Mouse (Mus musculus): ENCODE measurements around the gene Zdhhc16.

GRCm38 (mm10) chr19:41908736-41909135 is 24.5 kb upstream of the Zdhhc16 start:
- TF ChIP-seq CTCF (IDR thresholded peaks at IDR 0.05; ENCODE audit: insufficient read depth, low read depth, low read length) (no peak), POLR2A (IDR thresholded peaks at IDR 0.05; ENCODE audit: insufficient read depth, low read depth, low read length) (no peak)
